Mouse (Mus musculus): ENCODE data around the gene Btd. TPM values are rescaled to one million over a fixed set of nuclear protein-coding genes. Genes with fewer than 3 reads are reported as not detected.

Gene Btd
- total RNA-seq, 2 experiments from 2014 or later = 9.0 to 10.0 TPM

DNA sequence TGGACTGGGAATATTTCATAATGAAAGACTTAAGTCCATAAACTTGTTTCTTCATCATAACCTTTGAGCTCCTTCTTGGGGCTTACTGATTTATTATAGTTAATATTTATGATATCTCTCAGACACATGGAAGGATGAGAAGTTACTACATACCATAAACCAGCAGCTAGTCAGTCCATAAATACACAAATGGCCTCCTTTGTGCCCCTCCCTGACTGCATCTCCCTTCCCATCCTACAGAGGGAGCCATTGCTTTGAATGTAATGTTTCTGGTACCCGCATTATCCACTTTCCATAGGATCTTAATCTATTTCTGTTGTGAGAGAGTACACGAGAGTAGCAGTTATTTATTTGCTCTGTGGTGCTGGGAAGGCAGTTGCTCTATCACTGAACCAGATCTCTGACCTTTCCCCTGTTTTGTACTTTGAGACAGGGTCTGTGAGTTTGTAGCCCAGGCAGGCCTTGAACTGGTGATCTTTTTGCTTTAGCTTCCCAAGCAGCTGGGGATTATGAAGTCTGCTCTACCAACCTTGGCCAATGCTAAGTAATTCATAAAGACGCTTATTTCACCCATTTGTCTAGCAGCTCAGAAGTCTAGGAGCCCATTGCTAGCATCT, 4.2 kb downstream of the Btd start:
- DNase-seq (ENCODE audit: extremely low spot score in 1 of 2, low spot score in 1 of 2) = no peak

DNA sequence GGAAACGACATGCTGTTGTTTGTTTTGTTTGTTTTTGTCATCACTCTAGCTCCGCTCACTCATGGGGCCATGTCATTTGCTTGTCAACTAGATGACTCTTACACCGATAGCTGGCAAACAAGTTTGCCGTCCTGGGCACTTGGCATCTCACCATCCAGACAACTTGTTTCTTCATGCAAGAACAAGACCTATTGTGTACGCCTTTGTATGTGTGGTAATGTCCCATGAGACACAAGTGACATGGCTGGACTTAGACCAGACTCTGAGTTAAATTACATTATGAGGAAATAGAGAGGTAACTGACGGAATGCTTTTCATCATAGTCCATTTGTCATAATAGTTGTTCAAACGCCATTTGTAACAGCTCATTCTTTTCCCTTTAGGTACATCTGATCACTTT, 5.1 kb downstream of the Btd start:
- DNase-seq (ENCODE audit: extremely low spot score in 1 of 2, low spot score in 1 of 2) = no peak

DNA sequence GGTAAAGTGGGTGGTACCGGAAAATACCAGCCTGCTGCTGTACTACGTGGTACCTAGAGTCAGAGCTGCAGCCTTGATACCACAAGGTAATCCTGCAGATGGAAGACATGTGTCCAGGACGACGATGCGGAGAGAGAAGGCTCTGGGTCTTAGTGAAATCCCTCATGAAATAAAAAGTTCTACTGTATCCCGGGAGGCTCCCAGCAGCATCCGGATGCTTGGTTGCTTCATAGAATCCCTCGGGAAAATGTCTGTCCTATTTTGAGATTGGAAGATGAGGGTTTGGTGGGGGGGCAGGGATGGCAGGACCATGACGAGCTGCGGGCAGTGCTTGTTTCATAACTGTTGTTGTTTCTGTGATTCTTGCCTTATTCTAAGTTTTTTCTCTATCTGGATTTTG, 7.2 kb downstream of the Btd start:
- DNase-seq (ENCODE audit: extremely low spot score in 1 of 2, low spot score in 1 of 2) = no peak

DNA sequence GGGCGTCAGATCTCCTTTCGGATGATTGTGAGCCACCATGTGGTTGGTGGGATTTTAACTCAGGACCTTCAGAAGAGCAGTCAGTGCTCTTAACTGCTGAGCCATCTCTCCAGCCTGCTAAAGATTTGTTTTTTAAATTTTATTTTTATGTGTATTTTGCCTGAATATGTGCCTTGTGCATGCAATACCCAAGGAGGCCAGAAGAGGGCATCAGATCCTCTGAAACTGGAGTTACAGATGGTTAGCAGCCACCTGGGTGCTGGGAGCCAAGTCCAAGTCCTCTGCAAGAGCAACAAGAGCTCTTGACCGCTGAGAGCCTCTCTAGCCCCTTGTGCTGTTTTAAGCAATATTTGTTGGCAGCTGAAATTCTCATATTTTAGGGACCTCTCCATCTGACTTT, 9.5 kb downstream of the Btd start:
- DNase-seq (ENCODE audit: extremely low spot score in 1 of 2, low spot score in 1 of 2) = no peak

DNA sequence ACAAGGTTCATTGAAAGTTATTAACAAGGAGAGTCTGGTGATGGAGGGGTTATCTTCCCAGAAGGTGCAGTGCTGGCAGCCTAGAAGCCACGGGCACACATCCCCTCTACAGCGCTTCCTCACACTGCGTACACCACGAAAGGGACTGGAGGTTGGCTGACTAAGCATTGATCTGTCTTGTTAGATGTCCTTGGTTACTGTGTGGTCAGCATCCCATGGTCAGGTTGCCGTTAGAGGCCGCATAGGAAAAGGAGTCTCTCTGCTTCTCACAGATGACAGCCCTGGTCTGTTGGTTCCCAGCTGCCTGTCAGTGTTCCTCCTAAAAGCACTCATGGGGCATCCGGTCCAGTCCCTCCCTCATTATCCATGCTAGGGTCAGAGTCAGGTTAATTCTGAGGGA, 10.4 kb downstream of the Btd start:
- no peak for DNase-seq (ENCODE audit: extremely low spot score in 1 of 2, low spot score in 1 of 2)

DNA sequence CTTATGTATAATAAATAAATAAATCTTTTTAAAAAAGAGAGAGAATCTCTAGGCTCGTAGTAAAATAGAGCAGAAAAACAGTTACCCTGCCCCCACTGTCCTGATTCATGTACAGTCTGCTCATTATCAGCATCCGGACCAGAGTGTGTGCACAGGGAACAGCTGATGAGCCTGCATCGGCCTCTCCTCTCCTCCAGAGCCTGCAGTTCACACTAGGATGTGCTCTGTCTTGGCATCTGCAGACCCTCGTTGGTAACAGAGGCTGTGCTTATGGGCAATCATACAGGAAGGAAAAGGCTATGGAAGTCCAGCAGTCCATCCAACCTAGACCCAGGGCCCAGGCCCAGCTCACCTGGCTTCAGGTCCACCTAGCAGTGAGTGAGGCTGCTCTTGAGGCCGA, 11.3 kb downstream of the Btd start:
- DNase-seq (ENCODE audit: extremely low spot score in 1 of 2, low spot score in 1 of 2) = no peak

DNA sequence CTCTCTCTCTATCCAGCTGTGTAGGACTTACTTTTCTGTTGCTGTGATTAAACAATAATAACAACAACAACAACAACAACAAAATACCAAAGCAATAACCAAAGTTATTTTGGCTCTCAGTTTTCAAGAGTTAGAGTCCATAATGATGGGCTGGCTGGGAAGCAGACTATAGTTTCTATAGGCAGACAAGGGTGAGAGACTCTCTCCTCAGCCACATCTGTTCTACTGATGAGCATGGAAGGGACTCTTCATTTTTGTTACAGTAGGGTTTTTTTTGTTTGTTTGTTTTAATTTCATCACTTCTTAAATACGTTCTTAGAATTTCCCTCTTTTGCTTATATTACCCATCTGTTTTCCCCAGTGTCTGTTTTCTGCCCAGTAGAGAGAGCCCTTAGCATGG, 11.8 kb downstream of the Btd start:
- DNase-seq (ENCODE audit: extremely low spot score in 1 of 2, low spot score in 1 of 2) = no peak

DNA sequence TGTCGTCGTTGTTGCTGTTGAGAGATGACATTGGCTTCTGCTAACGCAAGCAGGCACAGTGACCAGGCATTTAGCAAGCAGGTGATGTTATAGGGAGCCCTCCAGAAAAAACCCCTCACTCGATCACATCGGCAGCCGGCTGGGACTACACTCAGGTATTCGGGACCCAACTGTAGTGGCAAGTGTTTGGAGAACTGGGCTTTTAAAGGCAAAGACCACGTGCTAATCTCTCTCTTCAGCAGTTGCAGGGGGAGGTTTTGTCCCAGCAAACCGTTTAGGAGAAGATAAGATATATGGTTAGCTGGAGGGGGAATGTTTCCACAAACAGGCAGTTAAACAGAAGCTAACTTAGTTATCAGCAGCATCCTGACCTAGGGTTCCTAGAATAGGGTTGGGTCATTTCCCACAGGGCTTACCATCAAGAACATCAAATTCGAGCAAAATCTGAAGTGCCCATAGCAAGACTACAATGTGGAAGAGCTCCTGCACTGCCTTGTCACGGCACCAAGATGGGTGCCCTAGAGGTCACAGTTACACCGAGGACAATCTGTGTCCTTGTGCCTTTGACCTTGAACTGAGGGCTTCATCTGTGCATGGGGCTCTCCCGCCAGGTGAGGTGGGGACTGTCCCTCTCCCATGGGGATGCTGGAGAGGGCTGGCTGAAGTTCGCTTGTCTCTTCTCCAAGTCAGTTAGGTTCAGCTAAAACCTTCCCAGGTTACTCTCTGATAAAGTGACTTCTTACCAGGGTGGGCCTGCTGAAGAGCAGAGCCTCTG, 12.5 kb downstream of the Btd start:
- no peak for DNase-seq (ENCODE audit: extremely low spot score in 1 of 2, low spot score in 1 of 2)

DNA sequence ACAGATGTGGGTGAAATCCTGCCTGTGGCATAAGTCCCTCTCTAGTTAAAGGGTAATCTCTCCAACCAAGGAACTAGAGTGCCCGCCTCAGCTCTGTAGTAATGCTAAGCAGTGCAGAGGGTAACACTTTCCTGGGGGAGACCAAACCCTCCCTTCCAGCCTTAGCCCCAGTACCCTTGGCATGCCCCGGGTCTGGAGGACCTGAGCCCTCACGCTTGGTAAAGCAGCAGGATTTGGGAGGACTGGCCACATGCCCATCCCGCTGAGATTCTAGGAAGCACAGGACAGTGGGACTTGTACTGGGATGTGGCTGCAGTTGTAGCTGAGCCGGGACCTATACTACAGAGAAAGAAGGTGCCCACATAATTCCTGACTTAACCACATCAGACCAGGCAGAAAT, 14.0 kb downstream of the Btd start:
- no peak for DNase-seq (ENCODE audit: extremely low spot score in 1 of 2, low spot score in 1 of 2)

DNA sequence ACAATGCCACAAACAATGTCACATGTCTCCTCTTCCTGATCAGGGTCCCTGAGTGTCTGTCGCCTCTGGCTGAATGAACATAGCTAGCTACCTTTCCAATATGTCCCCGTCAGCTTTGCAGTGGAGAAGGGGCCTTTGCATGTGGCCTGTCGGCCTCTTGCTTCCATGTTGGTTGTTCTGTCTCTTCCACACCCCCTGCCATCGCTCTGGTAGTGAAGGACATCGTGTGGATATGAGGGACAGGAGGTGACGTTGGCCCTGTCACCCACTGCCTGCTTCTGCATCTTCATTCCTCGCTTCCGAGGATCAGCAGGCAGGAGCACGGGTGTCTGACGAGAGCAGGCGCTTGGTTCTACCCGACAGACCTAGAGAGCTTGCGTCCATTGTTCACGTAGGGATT, 14.6 kb downstream of the Btd start:
- DNase-seq (ENCODE audit: extremely low spot score in 1 of 2, low spot score in 1 of 2) = no peak

DNA sequence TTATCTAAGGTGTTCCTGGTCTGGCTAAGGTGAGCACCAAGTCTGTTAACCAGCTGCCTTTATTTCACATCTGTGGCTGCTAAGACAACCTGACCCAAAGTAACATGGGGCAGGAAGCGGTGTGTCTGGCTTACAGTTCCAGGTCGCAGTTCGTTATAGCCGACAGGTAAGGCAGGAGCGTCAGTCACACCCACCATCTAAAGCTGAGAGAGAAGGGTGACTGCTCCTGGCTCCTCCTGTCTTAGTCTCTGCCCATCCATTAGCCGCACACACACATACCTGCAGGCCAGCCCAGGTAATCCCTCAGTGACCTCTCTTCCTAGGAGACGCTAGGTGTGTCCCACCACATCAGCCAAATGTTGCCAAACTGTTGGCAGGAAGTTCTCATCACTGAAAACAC, 15.6 kb downstream of the Btd start:
- no peak for DNase-seq (ENCODE audit: extremely low spot score in 1 of 2, low spot score in 1 of 2)

DNA sequence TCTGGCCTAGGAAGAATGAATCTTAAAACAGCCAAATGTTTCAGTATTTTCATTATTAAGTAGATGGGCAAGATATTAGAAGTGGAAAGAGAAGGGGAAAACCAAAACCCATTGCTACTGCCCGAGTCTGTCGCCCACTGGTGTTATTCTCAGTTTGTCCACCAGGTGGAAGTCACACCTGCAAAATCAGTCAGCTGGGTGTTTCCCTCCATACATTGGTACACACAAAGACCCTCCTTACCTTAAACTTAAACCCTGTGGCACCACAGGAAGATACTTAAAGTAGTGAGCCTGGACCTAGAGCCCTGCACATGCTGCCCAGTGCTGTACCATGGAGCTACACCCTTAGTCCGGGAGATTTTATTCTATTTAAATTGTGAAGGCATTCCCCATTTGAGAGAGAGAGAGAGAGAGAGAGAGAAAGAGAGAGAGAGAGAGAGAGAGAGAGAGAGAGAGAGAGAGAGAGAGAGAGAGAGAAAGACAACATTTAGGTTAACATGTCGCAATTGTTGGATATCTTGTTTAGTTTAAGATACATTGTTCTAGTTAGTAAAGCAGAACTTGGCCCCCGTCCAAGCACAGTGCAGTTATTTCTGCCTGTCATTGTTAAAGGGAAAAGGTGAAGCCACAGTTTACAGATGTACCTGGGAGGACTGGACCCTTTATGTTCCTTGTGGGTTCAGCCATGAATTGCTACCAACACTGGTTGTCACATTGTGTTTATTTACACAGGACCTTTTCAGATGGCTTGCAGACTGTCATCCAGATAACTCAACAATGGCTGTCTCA, 16.2 kb downstream of the Btd start:
- DNase-seq (ENCODE audit: extremely low spot score in 1 of 2, low spot score in 1 of 2) = peak; percentile 65 to 82

DNA sequence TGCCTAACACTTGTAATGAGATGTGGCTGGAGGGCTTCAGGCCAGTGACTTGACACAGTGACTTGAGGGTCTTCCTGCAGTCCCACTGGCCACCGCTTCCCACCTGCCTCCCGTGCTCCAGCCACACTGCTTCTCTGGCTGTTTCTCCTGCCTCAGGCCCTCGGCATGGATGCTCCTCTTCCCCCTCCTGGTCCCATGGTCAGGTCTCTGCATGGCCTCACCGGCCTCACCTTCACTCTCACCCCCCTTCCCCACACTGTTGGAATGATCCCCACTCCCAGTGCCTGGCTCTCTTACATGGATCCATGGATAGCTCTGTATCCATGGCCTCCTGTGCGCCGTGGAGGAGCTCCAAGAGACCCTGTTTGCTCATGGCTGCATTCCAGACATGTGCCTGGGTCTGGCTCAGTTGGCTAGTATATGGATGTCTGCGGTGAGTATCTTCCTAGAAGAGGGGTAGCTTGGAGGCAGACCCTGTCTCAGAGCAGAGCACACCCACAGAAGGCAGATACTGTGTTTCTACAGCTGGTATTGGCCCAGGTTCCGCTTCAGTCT, 17.4 kb downstream of the Btd start:
- no peak for DNase-seq (ENCODE audit: extremely low spot score in 1 of 2, low spot score in 1 of 2)

DNA sequence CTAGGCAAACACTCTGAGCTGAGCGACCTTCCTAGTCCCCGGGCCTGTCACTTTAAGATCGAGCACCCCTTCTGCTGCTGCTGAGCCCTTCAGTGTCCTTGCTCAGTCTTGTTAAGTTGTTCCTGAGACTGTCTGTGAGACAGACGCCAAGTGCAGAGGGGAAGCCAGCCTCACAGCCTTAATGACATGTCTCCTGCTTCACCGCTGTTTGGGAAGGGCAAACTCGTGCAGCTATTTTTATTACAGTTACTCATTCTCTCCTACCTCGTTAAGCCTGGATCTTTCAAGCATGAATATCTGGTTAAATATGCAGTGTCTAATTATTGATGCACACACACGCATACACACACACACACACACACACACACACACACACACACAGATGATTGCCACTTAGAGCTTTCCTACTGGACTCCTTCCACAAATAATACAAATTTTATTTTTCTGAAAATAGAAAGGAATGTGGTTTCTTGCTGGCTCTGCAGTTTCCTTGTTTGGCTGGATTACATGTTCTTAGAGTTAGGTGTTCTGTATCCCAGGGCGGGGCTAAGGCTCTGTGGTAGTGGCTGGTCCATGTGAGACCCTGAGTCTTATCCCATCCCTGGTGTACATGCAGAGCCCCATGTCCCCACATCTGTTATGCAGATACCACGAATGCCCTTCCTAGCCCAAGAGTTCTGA, 18.8 kb downstream of the Btd start:
- DNase-seq (ENCODE audit: extremely low spot score in 1 of 2, low spot score in 1 of 2) = no peak

DNA sequence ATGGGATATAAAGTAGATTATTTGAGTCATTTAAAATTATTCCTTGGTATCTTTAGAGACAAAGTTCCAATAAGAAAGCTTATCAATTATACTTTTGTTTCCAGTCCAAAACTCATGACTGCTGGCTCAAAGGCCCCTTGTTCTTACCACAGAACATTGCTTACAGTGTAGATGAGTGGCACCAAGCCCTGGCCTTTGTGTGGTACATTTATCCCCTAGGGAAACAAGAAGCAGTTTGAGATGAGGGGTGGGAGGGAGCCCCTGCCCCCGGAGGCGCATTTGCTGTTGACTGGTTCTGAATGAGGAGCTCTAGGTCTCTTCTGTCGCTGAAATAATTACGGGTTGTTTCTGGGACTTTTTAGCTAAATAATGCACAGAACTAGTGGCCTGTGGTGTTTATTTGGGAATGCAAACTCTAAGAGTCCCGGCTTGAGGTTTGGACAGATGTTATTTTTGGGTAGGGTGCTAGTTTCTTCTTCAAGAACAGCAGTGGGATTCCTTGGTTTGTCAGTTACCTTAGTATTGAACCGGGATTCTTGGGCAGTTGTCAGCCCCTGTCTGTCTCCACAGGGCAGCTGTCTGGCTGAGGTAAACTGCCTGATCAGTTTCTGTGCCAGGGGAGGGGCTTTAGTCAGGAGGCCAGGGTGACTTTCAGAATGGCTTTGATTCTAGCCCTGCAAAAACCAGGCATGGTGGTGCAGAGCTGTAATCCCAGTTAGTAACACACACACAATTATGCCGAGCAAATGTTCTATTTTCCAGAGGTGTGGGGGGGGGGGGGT, 19.7 kb downstream of the Btd start:
- no peak for DNase-seq (ENCODE audit: extremely low spot score in 1 of 2, low spot score in 1 of 2)

DNA sequence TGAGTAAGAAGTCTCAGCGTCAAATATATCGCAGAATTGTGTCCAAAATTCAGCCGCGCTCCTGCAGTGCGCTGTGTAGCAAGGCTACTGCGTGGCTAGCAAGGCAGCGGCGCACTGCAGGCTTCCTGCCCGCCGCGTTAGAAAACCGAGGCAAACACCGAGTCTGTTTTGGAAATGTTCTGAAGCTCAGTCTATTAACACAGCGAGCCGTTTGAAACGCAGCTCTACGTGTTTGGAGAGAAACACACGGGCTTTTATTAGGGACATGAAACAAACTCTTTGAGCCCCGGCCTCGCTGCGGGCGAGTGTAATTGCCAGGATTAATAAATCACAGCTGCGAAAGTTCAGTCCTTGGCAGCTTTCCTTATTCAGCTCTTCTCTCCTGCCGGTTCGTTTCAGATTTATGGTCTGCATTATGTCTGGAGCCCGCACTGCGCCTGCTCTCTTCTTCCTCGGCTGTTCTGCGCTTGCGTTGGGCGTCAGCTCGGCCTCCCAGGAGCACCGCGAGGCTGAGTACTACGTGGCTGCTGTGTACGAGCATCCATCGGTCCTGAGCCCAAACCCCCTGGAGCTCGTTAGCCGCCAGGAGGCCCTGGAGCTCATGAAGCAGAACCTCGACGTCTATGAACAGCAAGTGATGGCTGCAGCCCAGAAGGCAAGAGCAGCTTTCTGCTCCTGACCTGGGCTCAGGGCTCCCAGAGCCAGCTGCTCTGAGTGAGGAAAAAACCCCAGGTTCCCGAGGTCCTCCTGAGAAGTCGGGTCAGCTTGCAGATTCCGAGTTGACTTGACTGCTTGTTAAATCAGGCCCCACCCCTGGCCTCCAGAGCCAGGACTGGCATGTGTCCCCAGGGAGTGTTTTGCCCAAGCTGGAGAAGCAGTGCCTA, 21.1 kb downstream of the Btd start:
- DNase-seq (ENCODE audit: extremely low spot score in 1 of 2, low spot score in 1 of 2) = peak; percentile 75 to 78

DNA sequence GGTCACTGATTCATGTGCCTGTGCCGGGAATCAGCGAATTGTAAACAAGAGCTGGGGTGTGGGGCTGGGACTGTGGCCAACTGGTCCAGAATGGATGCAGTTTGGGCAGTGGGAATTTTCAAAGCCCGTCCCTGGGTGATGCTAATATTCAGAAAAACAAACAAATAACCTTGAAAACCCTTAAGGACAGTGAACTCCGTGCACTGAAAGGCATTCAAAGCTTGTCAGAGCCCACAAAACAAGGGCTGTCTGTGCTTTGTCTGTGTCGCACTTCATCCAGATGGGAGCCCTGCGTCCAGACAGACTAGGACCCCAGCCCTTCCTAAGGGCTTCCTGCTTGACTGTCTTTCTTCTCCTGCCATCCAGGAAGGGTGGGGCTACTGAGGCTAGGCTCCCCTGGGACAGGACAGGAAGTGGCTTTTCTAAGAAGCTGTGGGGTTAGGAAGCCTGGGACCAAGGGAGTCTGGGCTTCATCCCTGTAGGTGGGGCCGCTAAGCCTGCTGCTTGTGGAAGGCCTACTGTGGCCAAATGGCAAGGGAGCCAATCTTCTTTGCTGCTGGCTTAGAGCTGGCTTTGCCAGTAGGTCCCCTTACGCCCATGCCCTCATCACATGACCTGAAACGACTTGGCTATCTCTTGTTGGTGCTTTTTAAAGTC, 21.9 kb downstream of the Btd start:
- peak in 1 of 2 experiments; percentile 34 for DNase-seq (ENCODE audit: extremely low spot score in 1 of 2, low spot score in 1 of 2)

DNA sequence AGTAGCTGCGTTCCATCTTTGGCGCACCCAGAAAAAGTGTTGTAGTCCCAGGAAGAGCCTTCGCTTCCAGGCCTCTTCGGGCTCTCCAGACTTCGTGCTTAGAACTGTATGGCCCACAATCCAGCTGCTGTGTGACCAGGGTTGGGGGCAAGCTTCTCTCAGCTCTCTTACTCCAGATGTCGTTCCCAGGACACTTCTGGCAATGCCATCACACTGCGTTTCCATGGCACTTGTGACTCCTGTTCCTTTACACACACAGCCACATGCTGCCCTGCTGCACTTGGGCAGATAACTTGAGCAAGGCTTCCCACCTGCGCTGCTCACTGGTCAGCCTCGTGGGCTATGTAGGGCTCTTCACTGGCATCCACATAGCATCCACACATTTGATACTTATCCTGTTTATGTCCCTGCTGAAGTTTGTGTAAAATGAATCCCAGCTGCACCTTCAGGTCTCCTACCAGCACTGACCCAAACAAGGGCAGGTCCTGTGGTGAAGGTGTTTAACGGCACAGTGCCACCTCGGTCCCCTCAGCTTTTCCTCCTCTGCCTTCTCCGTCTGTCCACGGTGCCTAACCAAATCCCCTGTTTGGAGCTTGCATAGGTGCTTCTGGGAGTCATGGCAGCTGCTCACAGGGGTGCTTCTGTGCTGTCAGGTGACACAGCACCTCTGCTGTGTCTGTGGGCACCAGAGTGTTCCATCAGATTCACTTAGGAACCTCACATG, 22.7 kb downstream of the Btd start:
- no peak for DNase-seq (ENCODE audit: extremely low spot score in 1 of 2, low spot score in 1 of 2)

Measured in layer of hippocampus, postnatal 25 days (tissue).